Mouse (Mus musculus): ENCODE results near the gene Psrc1. TPM values are rescaled to one million over a fixed set of nuclear protein-coding genes. Genes with fewer than 3 reads are reported as not detected.

Gene Psrc1
- total and polyA plus RNA-seq, 3 experiments = 89.1 to 108 (median 106) TPM

DNA sequence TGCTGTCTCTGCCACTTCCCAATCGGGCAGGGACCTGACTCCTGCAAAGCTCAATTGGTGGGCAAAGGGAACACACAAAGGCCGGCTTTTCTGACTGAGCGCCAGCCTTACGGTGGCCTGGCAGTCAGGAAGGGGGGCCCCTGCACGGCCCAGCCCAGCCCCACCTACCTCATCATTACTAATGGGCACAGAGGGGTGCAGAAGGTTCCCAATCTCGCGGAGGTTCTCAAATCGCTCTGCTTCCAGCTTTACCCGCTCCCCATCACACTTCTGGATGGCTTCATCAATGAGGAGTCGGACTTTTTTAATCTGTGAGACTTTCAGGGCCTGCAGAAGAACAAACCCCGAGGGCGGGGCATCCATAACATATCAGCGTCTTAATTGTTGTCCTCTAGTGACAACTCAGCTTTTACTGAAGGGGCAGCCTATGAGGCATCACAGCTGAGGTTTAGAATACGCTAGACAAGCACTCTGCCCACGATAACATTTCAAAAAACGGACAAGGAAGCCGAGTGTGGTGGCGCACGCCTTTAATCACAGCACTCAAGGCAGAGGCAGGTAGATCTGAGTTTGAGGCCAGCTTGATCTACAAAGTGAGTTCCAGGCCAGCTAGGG, 50.3 kb downstream of the Psrc1 start:
- H3K36me3 ChIP-seq (replicated peaks in 1 of 2; ENCODE audit: control insufficient read depth in 1 of 2, insufficient read depth in 1 of 2, low read length in 1 of 2) = peaks cover 80 to 94% of the 10 kb centered on the region in 2 experiments
- no peak overlapping the region for H3K9ac ChIP-seq (ENCODE audit: insufficient read depth, low read depth)
- no peak overlapping the region for H3K27ac ChIP-seq (ENCODE audit: insufficient read depth, low read depth)
- no peak overlapping the region for H3K4me2 ChIP-seq (ENCODE audit: insufficient read depth, low read depth, poor library complexity, severe bottlenecking)
- H3K79me2 ChIP-seq (replicated peaks; ENCODE audit: control insufficient read depth, extremely low read depth, insufficient read depth, poor library complexity, severe bottlenecking) = peaks cover 35% of the 10 kb centered on the region
- no peaks in the 10 kb centered on the region for H3K9me3 ChIP-seq (replicated peaks; ENCODE audit: low read length)
- dilution Hi-C loops (cut with MboI; ENCODE audit: extremely low pct_ligation_motif_present, extremely low pct_unique_long_range_greater_than_20kb, low sequenced_read_pairs) (no loop called here), in situ Hi-C loops (cut with MboI; ENCODE audit: low pct_ligation_motif_present, low pct_unique_long_range_greater_than_20kb, low sequenced_read_pairs) (no loop called here)
- H3K4me1 ChIP-seq (ENCODE audit: control insufficient read depth in 1 of 2, insufficient read depth in 2 of 2) = peaks cover 6 to 40% of the 10 kb centered on the region in 2 experiments
- no peaks in the 10 kb centered on the region for H3K27me3 ChIP-seq (replicated peaks)
- no peak for DNase-seq (ENCODE audit: extremely low read depth)
- TF ChIP-seq TCF12 (IDR thresholded peaks at IDR 0.05; ENCODE audit: low read depth, low read length) = no peak
- TF ChIP-seq CHD1 (IDR thresholded peaks at IDR 0.05; ENCODE audit: low read depth, low read length) = no peak
- TF ChIP-seq MEF2A (IDR thresholded peaks at IDR 0.05; ENCODE audit: borderline replicate concordance, low read depth, low read length) = no peak
- no peak for TF ChIP-seq JUND (conservative IDR thresholded peaks at IDR 0.05; ENCODE audit: low read depth, low read length)
- TF ChIP-seq RAD21 (IDR thresholded peaks at IDR 0.05; ENCODE audit: low read depth, low read length) = no peak
- no peak for TF ChIP-seq SIN3A (IDR thresholded peaks at IDR 0.05; ENCODE audit: low read length)
- no peak for TF ChIP-seq IRF4 (IDR thresholded peaks at IDR 0.05; ENCODE audit: low read depth, low read length)
- TF ChIP-seq ETS1 (conservative IDR thresholded peaks at IDR 0.05; ENCODE audit: low read depth, low read length) = no peak
- no peak for TF ChIP-seq PAX5 (IDR thresholded peaks at IDR 0.05; ENCODE audit: low read length)
- TF ChIP-seq CTCF (conservative IDR thresholded peaks at IDR 0.05 in 1 of 2, IDR thresholded peaks at IDR 0.05 in 1 of 2; ENCODE audit: low read depth in 2 of 2, low read length in 2 of 2) = no peak
- no peak for TF ChIP-seq USF1 (IDR thresholded peaks at IDR 0.05; ENCODE audit: low read depth, low read length)
- no peak for TF ChIP-seq POLR2AphosphoS2 (IDR thresholded peaks at IDR 0.05; ENCODE audit: low read depth, low read length)
- TF ChIP-seq ZKSCAN1 (IDR thresholded peaks at IDR 0.05; ENCODE audit: borderline replicate concordance, low read depth, low read length) = no peak
- TF ChIP-seq ZC3H11A (IDR thresholded peaks at IDR 0.05; ENCODE audit: low read depth, low read length) = no peak
- TF ChIP-seq MAX (IDR thresholded peaks at IDR 0.05; ENCODE audit: low read length) = no peak
- TF ChIP-seq UBTF (IDR thresholded peaks at IDR 0.05; ENCODE audit: low read depth, low read length) = no peak
- no peak for TF ChIP-seq MXI1 (IDR thresholded peaks at IDR 0.05; ENCODE audit: low read depth, low read length)
- TF ChIP-seq MAFK (IDR thresholded peaks at IDR 0.05; ENCODE audit: insufficient replicate concordance, low read length) = no peak
- no peak for TF ChIP-seq NELFE (IDR thresholded peaks at IDR 0.05; ENCODE audit: low read depth, low read length)
- TF ChIP-seq MYC (IDR thresholded peaks at IDR 0.05; ENCODE audit: low read depth, low read length) = no peak
- H3K4me3 ChIP-seq (replicated peaks in 1 of 3; ENCODE audit: low read depth in 2 of 3, low read length in 2 of 3, poor library complexity in 1 of 3) = no peak overlapping the region

DNA sequence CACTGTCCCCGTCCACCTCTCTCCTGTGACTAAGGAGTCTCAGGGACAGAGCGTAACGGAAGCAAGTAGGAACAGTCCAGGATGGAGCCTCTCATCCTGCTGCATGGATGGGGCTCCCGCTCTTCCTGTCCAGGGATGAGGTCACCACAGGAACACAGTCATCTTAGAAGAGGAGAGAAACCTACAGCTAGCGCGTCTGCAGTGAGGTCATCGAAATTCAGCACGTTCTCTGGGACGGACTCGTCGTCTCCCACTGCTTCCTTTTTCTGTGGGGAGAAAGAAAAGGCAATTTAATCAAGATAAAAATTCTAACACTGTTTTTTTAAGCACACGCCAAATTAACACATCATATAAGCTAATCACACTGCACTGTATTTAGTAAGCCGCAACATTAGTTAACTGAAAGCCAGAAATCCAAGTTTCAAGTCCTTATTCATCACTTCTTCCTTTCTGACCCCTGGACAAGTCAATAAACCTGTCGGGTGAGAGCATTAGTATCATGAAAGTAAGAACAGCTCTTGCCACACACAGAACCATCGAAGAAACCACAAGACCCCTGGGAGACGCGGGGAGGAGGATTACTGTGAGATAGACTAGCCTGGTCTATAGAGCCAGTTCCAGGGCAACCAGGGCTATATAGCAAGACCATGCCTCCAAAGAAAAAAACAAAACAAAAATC, 52.2 kb downstream of the Psrc1 start:
- TF ChIP-seq MAFK (IDR thresholded peaks at IDR 0.05; ENCODE audit: insufficient replicate concordance, low read length) = no peak
- peak; percentile 11; the same call in 1 of the 2 replicates for TF ChIP-seq MEF2A (IDR thresholded peaks at IDR 0.05; ENCODE audit: borderline replicate concordance, low read depth, low read length)
- peak; percentile 63; the same call in 1 of the 2 replicates for TF ChIP-seq MAX (IDR thresholded peaks at IDR 0.05; ENCODE audit: low read length)
- peak; percentile 92 for TF ChIP-seq JUN (IDR thresholded peaks at IDR 0.05; ENCODE audit: insufficient read depth, low read depth, low read length)
- TF ChIP-seq SIN3A (IDR thresholded peaks at IDR 0.05; ENCODE audit: low read length) = peak; percentile 38; the same call in 1 of the 2 replicates
- TF ChIP-seq EP300 (IDR thresholded peaks at IDR 0.05; ENCODE audit: low read length) = peak; percentile 48; the same call in 1 of the 2 replicates
- TF ChIP-seq ELF1 (IDR thresholded peaks at IDR 0.05; ENCODE audit: low read depth, low read length) = 0 out of 2 replicates have a peak, but pooled peaks have one; percentile 10
- TF ChIP-seq BHLHE40 (IDR thresholded peaks at IDR 0.05; ENCODE audit: low read depth, low read length) = peak; percentile 87
- peak; percentile 38; the same call in 1 of the 2 replicates for TF ChIP-seq RCOR1 (conservative IDR thresholded peaks at IDR 0.05; ENCODE audit: low read depth, low read length)
- TF ChIP-seq NELFE (IDR thresholded peaks at IDR 0.05; ENCODE audit: low read depth, low read length) = no peak
- no peak for TF ChIP-seq POLR2AphosphoS2 (IDR thresholded peaks at IDR 0.05; ENCODE audit: low read depth, low read length)
- peak; percentile 77 for TF ChIP-seq JUND (conservative IDR thresholded peaks at IDR 0.05; ENCODE audit: low read depth, low read length)
- TF ChIP-seq MYC (IDR thresholded peaks at IDR 0.05; ENCODE audit: low read depth, low read length) = peak; percentile 69; the same call in 1 of the 2 replicates
- TF ChIP-seq CHD2 (IDR thresholded peaks at IDR 0.05; ENCODE audit: low read length) = no peak
- peak; percentile 68; the same call in 1 of the 2 replicates for TF ChIP-seq IRF4 (IDR thresholded peaks at IDR 0.05; ENCODE audit: low read depth, low read length)
- TF ChIP-seq POLR2A (IDR thresholded peaks at IDR 0.05; ENCODE audit: low read depth, low read length) = peak; percentile 29; the same call in 1 of the 2 replicates
- TF ChIP-seq ETS1 (conservative IDR thresholded peaks at IDR 0.05; ENCODE audit: low read depth, low read length) = peak; percentile 83
- in situ Hi-C loops (cut with MboI; ENCODE audit: low pct_ligation_motif_present, low pct_unique_long_range_greater_than_20kb, low sequenced_read_pairs) (no loop called here), dilution Hi-C loops (cut with MboI; ENCODE audit: extremely low pct_ligation_motif_present, extremely low pct_unique_long_range_greater_than_20kb, low sequenced_read_pairs) (no loop called here)
- H3K4me1 ChIP-seq (ENCODE audit: control insufficient read depth in 1 of 2, insufficient read depth in 2 of 2) = peaks cover 10 to 55% of the 10 kb centered on the region in 2 experiments
- peak overlapping the region; percentile 20 for H3K9ac ChIP-seq (ENCODE audit: insufficient read depth, low read depth)
- no peaks in the 10 kb centered on the region for H3K9me3 ChIP-seq (replicated peaks; ENCODE audit: low read length)
- no peak overlapping the region for H3K4me3 ChIP-seq (replicated peaks in 1 of 3; ENCODE audit: low read depth in 2 of 3, low read length in 2 of 3, poor library complexity in 1 of 3)
- peak overlapping the region; percentile 58 for H3K4me2 ChIP-seq (ENCODE audit: insufficient read depth, low read depth, poor library complexity, severe bottlenecking)
- peaks cover 68 to 96% of the 10 kb centered on the region in 2 experiments for H3K36me3 ChIP-seq (replicated peaks in 1 of 2; ENCODE audit: control insufficient read depth in 1 of 2, insufficient read depth in 1 of 2, low read length in 1 of 2)
- H3K27ac ChIP-seq (ENCODE audit: insufficient read depth, low read depth) = peak overlapping the region; percentile 94
- peaks cover 52% of the 10 kb centered on the region for H3K79me2 ChIP-seq (replicated peaks; ENCODE audit: control insufficient read depth, extremely low read depth, insufficient read depth, poor library complexity, severe bottlenecking)
- no peaks in the 10 kb centered on the region for H3K27me3 ChIP-seq (replicated peaks)
- peak; percentile 65 for DNase-seq (ENCODE audit: extremely low read depth)
